Mouse (Mus musculus): ENCODE results near the gene Cd300ld3. TPM values are rescaled to one million over a fixed set of nuclear protein-coding genes. Genes with fewer than 3 reads are reported as not detected.
A peak's percentile ranks its signal among the peaks of the same experiment; 100 is the strongest.

The Cd300ld3 gene
- total and polyA plus RNA-seq, 2 experiments from 2014 or later = not detected

DNA sequence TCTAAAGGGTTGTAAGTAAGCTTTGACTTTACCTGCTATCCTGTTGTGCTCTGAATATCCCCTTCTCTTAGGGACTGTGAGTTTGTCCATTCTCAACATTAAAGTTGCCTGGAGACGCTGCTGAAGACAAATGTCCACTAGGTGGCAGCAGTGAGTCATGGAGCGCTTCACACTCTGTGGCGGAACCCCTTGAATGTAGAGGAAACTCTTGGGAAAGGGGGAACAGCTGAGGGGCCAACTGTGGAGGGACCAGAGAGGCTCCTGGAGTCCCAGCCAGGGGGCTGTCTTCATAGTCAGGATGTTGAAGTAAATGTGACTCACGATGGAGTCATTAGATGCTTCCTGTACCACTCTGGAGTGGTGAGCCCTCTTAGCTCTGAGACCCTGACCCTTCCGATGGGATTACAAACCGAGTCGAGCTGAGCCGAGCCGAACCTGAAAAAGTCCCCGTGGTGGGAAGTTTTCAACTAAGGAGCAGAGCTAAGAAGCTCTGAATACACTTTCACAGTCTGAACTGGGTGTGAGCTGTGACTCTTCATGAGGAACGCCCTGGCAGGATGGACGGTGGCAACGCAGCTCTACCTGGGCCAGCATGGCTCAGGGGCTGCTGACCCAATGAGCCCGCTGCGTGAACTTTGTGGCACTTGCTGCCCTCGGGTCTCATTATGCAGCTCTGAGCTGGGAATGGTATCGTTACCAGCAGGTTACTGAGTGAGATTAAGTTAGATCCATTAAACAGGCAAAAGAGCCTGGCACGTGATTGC, 35.3 kb upstream of the Cd300ld3 start:
- ATAC-seq = 0 out of 2 replicates have a peak, but pooled peaks have one; percentile 57
- TF ChIP-seq CTCF (IDR thresholded peaks at IDR 0.05; ENCODE audit: low read depth) = peak; percentile 98
- no peaks in the 10 kb centered on the region; the same call in 1 of the 2 replicates for H3K27me3 ChIP-seq (ENCODE audit: insufficient read depth, low read length)
- no peak overlapping the region for H3K9ac ChIP-seq (replicated peaks; ENCODE audit: low read length)
- no peaks in the 10 kb centered on the region for H3K36me3 ChIP-seq (ENCODE audit: insufficient read depth, low read length)
- H3K4me2 ChIP-seq (ENCODE audit: low read depth, low read length) = no peak overlapping the region
- no peak overlapping the region for H3K4me3 ChIP-seq (ENCODE audit: low read length)
- H3K27ac ChIP-seq = no peak overlapping the region
- no peaks in the 10 kb centered on the region for H3K9me3 ChIP-seq (ENCODE audit: low read length)
- peak; percentile 90 for DNase-seq (ENCODE audit: low spot score)
- H3K4me1 ChIP-seq (ENCODE audit: insufficient read depth, low read length) = 0 out of 2 replicates have a peak, but pooled peaks cover 5% of the 10 kb centered on the region
- 35% methylated on average over 18 of the region's 18 CpGs for WGBS

DNA sequence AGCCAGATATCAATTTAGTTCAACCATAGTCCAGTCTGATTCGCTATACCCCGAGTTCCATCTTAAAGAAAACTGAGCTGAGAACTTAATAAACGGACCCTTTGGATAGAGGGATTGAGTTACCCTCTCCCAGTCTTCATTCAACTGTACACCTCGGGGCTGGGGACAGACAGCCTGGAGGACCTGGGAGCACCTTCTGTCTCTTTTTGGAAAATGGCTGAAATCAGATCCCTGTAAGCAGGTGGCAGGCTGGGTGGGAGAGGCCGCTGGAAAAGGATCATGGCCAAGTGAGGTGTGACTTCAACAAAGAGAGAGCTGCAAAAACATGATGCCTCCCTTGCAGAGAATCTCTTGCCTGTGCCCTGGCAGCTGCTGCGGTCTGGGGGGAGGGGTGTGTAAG, 34.0 kb upstream of the Cd300ld3 start:
- no peaks in the 10 kb centered on the region; the same call in 1 of the 2 replicates for H3K27me3 ChIP-seq (ENCODE audit: insufficient read depth, low read length)
- H3K4me2 ChIP-seq (ENCODE audit: low read depth, low read length) = no peak overlapping the region
- H3K27ac ChIP-seq = no peak overlapping the region
- no peaks in the 10 kb centered on the region for H3K9me3 ChIP-seq (ENCODE audit: low read length)
- H3K36me3 ChIP-seq (ENCODE audit: insufficient read depth, low read length) = no peaks in the 10 kb centered on the region
- WGBS = 75% methylated on average over 6 of the region's 6 CpGs
- no peak overlapping the region for H3K4me3 ChIP-seq (ENCODE audit: low read length)
- ATAC-seq (no peak), DNase-seq (ENCODE audit: low spot score) (no peak)
- no peak overlapping the region for H3K9ac ChIP-seq (replicated peaks; ENCODE audit: low read length)
- H3K4me1 ChIP-seq (ENCODE audit: insufficient read depth, low read length) = 0 out of 2 replicates have a peak, but pooled peaks cover 5% of the 10 kb centered on the region
- no peak for TF ChIP-seq CTCF (IDR thresholded peaks at IDR 0.05; ENCODE audit: low read depth)

DNA sequence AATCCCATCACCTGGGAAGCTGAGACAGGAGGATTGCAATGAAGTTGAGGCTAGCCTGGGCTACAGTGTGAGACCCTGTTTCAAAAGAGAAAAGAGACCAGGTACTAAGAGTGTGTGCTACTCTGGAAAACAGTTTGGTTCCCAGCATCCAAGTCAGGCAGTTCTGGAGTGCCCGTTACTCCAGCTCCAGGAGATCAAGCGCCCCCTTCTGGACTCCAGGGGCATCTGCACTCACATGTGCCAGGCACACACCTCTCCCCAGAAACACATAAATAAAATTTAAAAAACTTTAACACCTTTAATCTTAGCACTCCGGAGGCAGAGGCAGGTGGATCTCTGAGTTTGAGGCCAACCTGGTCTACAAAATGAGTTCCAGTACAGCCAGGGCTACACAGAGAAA, 33.2 kb upstream of the Cd300ld3 start:
- no peak overlapping the region for H3K27ac ChIP-seq
- H3K4me3 ChIP-seq (ENCODE audit: low read length) = no peak overlapping the region
- H3K9ac ChIP-seq (replicated peaks; ENCODE audit: low read length) = no peak overlapping the region
- no peak overlapping the region for H3K4me2 ChIP-seq (ENCODE audit: low read depth, low read length)
- no peak for TF ChIP-seq CTCF (IDR thresholded peaks at IDR 0.05; ENCODE audit: low read depth)
- 0 out of 2 replicates have a peak, but pooled peaks cover 5% of the 10 kb centered on the region for H3K4me1 ChIP-seq (ENCODE audit: insufficient read depth, low read length)
- DNase-seq (ENCODE audit: low spot score) (no peak), ATAC-seq (no peak)
- 68% methylated on average over 3 of the region's 3 CpGs for WGBS
- H3K27me3 ChIP-seq (ENCODE audit: insufficient read depth, low read length) = no peaks in the 10 kb centered on the region; the same call in 1 of the 2 replicates
- H3K36me3 ChIP-seq (ENCODE audit: insufficient read depth, low read length) = no peaks in the 10 kb centered on the region
- no peaks in the 10 kb centered on the region for H3K9me3 ChIP-seq (ENCODE audit: low read length)

DNA sequence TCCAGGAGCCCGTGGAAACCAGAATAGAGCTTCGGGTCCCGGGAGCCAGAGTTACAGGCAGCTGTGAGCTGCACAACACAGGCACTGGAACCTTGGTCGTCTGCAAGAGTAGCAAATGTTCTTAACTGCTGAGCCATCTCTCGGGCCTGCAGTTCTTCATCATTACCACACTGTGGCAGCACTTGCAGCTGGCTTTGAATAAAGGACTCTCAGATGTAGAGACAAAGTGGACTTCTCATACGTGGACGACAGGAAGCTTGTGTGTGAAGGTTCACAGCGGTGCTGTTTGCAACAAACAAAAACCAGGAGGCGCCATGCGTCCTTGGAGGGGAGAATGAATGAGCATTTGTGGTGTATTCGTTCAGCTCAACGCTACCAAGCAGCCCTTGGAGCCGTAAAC, 32.7 kb upstream of the Cd300ld3 start:
- no peak overlapping the region for H3K27ac ChIP-seq
- H3K27me3 ChIP-seq (ENCODE audit: insufficient read depth, low read length) = no peaks in the 10 kb centered on the region; the same call in 1 of the 2 replicates
- H3K9me3 ChIP-seq (ENCODE audit: low read length) = no peaks in the 10 kb centered on the region
- DNase-seq (ENCODE audit: low spot score) = peak; percentile 84
- H3K4me1 ChIP-seq (ENCODE audit: insufficient read depth, low read length) = 0 out of 2 replicates have a peak, but pooled peaks cover 5% of the 10 kb centered on the region
- H3K36me3 ChIP-seq (ENCODE audit: insufficient read depth, low read length) = no peaks in the 10 kb centered on the region
- no peak overlapping the region for H3K9ac ChIP-seq (replicated peaks; ENCODE audit: low read length)
- no peak overlapping the region for H3K4me2 ChIP-seq (ENCODE audit: low read depth, low read length)
- no peak overlapping the region for H3K4me3 ChIP-seq (ENCODE audit: low read length)
- TF ChIP-seq CTCF (IDR thresholded peaks at IDR 0.05; ENCODE audit: low read depth) = peak; percentile 93
- ATAC-seq = no peak
- WGBS = 33% methylated on average over 13 of the region's 13 CpGs

DNA sequence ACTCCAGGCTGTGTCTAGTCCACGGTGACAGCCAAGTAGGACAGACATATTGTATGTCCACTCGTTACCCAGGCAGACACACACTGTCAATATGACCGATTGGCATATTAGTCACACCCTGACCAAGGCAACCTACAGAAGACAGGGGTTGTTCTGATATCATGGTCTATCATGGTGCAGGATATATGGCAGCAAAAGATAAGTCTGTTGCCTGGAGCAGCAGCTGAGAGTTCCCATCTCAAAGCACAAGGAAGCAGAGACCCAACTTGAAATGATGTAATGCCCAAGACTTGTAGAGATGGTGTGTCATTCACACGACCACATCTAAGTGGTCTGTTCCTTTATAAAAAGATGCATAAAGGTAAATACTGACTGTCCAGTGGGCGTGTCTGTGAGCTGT, 30.5 kb upstream of the Cd300ld3 start:
- TF ChIP-seq CTCF (IDR thresholded peaks at IDR 0.05; ENCODE audit: low read depth) = no peak
- H3K4me2 ChIP-seq (ENCODE audit: low read depth, low read length) = no peak overlapping the region
- no peaks in the 10 kb centered on the region for H3K36me3 ChIP-seq (ENCODE audit: insufficient read depth, low read length)
- H3K4me3 ChIP-seq (ENCODE audit: low read length) = no peak overlapping the region
- 83% methylated on average over 5 of the region's 5 CpGs for WGBS
- ATAC-seq = no peak
- no peak overlapping the region for H3K27ac ChIP-seq
- no peaks in the 10 kb centered on the region for H3K9me3 ChIP-seq (ENCODE audit: low read length)
- DNase-seq (ENCODE audit: low spot score) = no peak
- H3K4me1 ChIP-seq (ENCODE audit: insufficient read depth, low read length) = no peaks in the 10 kb centered on the region
- H3K9ac ChIP-seq (replicated peaks; ENCODE audit: low read length) = no peak overlapping the region
- no peaks in the 10 kb centered on the region for H3K27me3 ChIP-seq (ENCODE audit: insufficient read depth, low read length)

DNA sequence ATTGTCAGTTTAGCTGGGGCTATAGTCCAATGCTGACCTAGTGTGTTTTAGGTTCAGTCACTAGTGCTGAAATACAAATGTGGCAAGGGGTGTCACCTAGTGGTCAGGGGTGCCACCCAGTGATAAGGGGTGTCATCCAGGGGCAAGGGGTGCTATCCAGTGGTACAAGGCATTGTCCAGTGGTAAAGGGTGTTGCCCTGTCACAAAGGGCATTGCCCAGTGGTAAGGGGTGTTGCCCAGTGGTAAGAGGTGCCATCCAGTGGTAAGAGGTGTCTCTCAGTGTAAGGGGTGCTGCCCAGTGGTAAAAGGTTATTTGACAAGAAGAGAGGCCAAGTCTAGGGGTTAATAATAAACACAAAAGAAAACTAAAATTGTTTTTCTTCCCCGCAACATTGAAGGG, 29.2 kb upstream of the Cd300ld3 start:
- WGBS = 83% methylated on average over 1 of the region's 1 CpGs
- no peak overlapping the region for H3K27ac ChIP-seq

DNA sequence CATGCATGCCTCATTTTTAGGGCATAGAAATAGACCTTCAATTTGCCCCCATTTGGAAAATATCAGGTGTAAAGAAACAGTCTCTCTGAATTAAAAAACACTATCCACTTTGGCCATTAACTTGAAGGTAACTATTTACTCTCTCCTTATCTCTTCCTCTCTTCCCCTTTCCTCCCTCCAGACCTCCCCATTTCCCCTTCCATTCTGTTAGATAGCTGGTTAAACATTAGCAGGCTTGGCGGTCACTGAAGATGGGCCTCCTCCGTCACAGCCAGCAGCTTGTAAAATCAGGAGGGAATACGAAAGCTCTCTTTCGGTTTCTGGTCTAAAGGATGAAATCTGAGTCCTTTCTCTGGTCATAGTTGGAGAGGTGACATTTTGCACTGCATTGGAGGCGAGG, 27.6 kb upstream of the Cd300ld3 start:
- 68% methylated on average over 5 of the region's 5 CpGs for whole genome bisulfite sequencing

More for the DNA sequence above, 29.2 kb upstream of the Cd300ld3 start:
- H3K4me1 ChIP-seq (ENCODE audit: insufficient read depth, low read length) = no peaks in the 10 kb centered on the region
- TF ChIP-seq CTCF (IDR thresholded peaks at IDR 0.05; ENCODE audit: low read depth) = 0 out of 2 replicates have a peak, but pooled peaks have one; percentile 2
- H3K4me3 ChIP-seq (ENCODE audit: low read length) = no peak overlapping the region
- H3K9ac ChIP-seq (replicated peaks; ENCODE audit: low read length) = no peak overlapping the region
- DNase-seq (ENCODE audit: low spot score) = no peak
- no peaks in the 10 kb centered on the region for H3K9me3 ChIP-seq (ENCODE audit: low read length)
- H3K4me2 ChIP-seq (ENCODE audit: low read depth, low read length) = no peak overlapping the region
- H3K27me3 ChIP-seq (ENCODE audit: insufficient read depth, low read length) = no peaks in the 10 kb centered on the region
- no peak for ATAC-seq
- H3K36me3 ChIP-seq (ENCODE audit: insufficient read depth, low read length) = no peaks in the 10 kb centered on the region

More for the DNA sequence above, 27.6 kb upstream of the Cd300ld3 start:
- DNase-seq (ENCODE audit: low spot score) = no peak
- no peak for ATAC-seq
- Histone ChIP-seq H3K27me3 (ENCODE audit: insufficient read depth, low read length) (no peaks in the 10 kb centered on the region), H3K4me1 (ENCODE audit: insufficient read depth, low read length) (peaks cover 5% of the 10 kb centered on the region; the same call in 1 of the 2 replicates), H3K27ac (no peak overlapping the region), H3K9ac (replicated peaks; ENCODE audit: low read length) (no peak overlapping the region), H3K36me3 (ENCODE audit: insufficient read depth, low read length) (no peaks in the 10 kb centered on the region), H3K4me2 (ENCODE audit: low read depth, low read length) (no peak overlapping the region), H3K9me3 (ENCODE audit: low read length) (no peaks in the 10 kb centered on the region), H3K4me3 (ENCODE audit: low read length) (no peak overlapping the region)
- no peak for TF ChIP-seq CTCF (IDR thresholded peaks at IDR 0.05; ENCODE audit: low read depth)
